Mouse (Mus musculus): ENCODE measurements around the gene Col1a1.

- TF ChIP-seq POLR2A (IDR thresholded peaks at IDR 0.05; ENCODE audit: low read depth, low read length) (no peak), CTCF (IDR thresholded peaks at IDR 0.05; ENCODE audit: borderline replicate concordance, insufficient read depth, low read length) (no peak)
Observed at GRCm38 (mm10) chr11:94991641-94992479, 55.8 kb downstream of the Col1a1 start.

All from embryonic fibroblast, embryonic 13.5 days (primary cell).